Mouse (Mus musculus) erythroid progenitor cell, adult 5-6 weeks (primary cell): ENCODE measurements at regions not wholly inside any gene's neighbourhood (a gene's known extent, or its start where the extent isn't known, plus 50 kb on each side); places are given as distances from the start of the nearest gene placed in this dataset.

ENCODE experiments used
- ATAC-seq: replicated peaks from 2 replicates; pipeline ENCODE4 v1.8.0; 2016; ENCODE audit warnings: moderate number of reproducible peaks, mild to moderate bottlenecking, moderate TSS enrichment, inconsistent platforms; ENCODE audit not compliant: poor library complexity, low FRiP score, severe bottlenecking

DNA sequence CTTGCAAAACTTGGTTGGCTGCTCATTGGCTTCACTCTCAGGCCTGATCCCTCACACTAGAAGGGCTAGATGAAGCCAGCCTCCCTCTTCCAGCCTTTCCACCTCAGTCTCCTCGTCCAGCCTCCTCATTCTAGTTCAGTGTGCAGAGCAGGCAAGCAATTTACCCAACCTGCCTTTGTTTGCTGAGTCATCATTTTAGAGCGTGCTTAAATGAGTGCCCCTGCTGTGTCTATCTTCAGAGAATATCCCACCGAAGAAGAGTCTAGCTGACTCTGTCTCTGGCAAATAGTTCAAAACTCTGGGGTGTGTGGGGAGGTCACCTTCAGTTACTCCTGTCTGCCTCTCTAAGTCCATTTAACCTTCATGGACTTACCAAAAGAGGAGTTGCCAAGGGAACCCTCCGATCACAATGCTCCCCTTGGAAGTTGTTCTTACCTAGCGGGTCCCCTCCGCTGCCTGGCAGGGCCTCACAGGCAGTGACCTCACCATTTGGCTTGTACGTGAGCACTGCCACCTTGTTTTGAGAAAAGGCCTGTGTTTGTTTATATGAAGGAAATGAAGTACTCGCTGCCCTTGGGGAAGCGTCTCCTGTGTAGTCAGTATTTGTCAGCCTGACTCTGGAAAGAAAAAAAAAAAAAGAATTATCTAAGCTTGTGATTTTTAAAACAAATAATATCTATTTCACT, 175.2 kb upstream of the Irx3 start:
- no peak for ATAC-seq

DNA sequence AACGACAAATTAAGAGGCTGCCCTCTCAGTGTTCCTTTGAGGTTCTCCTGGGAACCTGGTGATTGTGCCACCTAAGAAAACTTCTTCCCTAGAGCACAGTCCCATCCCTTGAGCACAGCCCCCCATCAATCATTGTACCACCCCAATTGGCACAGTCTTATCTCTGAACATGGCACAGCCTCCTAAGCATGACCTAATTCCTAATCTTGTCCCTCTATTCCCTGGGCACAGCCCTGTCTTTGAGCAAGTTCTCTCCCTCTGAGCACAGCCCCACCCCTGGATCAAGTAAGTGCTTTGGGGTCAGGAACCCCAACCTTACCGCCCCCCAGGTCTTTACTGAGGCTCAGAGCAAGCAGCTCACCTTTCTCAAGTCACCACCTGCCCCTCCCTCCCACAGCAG, 173.6 kb upstream of the Irx3 start:
- no peak for ATAC-seq

DNA sequence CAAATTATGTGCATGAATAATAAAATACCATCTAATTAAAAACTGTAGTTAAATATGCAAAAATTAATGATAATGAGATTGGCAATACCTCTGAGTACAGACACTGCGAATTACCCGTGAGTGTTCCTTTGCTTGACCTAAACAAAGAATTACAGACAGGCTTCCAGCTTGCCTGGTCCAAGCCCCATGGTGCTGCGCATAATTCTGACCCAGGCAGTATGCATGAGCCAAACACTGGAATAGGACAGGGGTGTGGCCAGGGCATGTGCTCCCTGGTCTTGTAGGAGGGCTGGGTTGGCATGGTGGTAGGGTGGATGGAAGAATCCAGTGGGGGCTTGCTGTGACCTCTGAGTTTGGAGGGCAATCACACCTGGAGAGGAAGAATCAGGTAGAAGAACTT, 172.8 kb upstream of the Irx3 start:
- ATAC-seq = no peak

DNA sequence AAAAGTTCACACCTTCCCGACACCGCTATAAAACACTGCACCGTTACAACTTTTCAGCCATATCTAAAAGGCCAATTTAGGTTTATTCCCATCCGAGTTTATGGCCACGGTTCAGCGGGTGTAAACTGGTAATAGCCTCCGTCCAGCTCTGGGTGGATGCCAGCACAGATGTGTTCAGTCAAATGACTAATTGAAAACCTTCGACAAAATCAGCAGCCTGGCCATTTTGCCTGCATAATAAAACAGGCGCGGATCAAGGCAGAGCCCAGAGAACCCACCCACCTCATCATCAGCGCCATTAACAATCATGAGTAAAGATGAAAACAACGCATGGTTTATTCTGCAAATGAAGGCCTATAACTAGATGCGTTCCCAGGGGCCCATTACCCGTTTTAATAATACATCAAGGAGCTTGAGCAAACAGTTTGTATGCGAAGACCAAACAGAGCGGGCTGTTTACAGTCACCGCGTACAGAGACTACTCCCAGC, 172.1 kb upstream of the Irx3 start:
- no peak for ATAC-seq

DNA sequence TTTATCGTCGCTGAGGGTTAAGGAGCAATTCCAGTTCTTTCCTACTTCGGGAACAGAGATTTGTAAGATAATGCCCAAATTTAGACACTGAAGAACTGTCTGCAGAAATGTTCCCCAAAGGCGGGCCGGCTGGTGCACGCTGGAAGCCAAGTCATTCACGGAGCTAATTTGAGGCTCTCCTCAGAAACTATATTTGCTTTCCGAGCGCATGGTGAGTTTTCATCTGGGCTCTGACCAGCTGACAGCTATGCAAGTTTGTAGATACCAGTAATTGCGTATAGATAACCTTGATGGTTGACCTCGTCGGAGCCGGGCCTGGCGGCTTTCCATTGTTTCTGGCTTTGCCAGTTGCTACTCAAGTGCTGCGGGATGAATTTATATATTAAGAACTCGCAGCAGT, 165.5 kb upstream of the Irx3 start:
- ATAC-seq = no peak

DNA sequence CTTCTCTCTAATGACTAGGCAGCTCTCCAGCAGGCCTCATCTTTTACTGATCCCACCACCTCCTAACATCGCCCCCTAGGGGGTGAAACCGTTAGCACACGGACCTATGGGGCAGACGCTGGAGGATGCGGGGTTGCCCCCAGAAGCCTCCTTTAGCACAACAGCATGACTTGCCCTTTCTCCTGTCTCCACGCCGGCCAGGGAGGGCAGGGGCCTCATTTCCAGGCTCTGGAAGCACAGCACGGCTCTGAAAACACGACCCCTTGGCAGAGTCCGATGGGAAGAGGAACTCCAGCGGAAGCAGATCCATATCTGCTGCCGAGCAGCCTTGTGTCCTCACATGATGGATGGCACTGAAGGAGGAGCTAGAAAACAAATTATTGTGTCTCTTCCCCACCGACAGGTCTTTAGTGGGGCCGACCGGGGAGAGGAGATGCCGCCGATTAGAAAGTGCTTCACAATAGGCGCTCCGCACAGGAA, 165.1 kb upstream of the Irx3 start:
- ATAC-seq = no peak

DNA sequence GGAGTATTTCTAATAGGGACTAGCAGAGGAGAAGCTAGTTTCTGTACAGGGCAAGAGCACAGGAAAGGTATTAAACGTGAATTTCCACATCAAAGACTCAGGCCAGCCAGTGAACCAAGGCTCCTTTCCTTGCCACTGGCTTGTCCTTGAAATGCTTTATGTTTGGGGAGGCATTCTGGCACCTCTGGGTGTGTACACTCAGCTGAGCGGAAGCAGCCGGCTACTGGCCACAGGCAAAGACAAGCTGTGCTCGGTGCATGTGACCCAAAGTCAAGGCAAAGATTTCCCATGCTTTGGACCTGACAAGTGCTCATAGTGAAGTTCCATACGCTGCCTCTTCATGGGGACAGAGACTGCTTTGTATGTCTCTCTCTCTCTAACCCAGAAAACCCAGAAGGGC, 159.8 kb upstream of the Irx3 start:
- no peak for ATAC-seq

DNA sequence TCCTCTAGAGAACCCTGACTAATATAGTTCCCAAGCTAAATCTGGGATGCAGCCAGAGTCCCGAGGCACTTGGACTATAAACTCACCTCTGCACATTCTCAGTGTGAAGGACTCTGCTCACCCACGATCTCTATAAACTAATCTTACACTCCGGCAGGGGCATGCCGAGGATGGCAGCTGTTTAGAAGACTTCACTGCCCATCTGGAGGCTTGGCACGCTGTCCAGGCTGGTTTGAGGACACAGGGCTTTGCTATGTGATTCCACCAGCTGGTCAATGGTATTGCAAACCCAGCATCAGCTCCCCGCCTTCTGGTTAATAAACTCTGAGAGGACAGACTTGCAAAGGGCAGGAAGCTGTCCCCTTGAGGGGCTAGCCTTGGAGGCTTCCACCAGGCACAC, 153.3 kb upstream of the Irx3 start:
- no peak for ATAC-seq

DNA sequence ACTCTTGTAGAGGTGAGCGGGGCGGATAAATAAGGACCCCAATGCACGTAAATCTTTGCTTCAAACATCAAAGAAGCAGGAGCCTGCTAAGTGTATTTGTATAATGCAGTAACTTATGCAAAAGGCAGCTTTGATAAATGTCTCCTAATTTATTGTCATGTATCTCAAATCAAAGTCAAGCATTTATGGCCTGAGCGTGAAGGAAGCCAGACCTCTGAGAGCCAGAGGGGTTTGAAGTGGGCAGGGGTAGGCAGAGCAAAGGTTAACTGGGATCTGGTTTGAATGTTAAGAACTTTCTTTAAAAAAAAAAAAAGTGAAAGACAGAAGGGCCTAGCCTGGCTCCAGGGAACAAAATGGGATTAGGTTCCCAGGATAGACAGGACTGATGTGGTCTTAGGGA, 151.1 kb upstream of the Irx3 start:
- ATAC-seq = no peak

DNA sequence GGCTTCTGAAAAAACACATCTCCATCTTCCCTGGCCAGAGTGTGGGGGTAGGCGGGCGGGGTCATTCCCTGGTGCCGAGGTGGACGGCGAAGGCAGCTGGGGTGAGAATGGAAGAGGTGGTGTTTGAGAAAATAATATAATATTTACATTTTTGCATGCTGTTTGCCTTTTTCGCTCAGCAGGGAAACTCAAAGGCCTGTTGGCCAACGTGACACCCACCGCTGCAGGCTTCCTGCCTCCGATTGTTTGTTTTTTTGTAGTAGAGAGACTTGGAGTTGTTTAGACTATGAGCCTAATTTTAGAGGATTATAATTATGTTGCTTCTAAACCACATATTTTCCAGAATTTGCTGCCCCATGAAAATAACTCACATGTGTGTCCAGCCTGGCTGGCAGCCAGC, 147.2 kb upstream of the Irx3 start:
- no peak for ATAC-seq

DNA sequence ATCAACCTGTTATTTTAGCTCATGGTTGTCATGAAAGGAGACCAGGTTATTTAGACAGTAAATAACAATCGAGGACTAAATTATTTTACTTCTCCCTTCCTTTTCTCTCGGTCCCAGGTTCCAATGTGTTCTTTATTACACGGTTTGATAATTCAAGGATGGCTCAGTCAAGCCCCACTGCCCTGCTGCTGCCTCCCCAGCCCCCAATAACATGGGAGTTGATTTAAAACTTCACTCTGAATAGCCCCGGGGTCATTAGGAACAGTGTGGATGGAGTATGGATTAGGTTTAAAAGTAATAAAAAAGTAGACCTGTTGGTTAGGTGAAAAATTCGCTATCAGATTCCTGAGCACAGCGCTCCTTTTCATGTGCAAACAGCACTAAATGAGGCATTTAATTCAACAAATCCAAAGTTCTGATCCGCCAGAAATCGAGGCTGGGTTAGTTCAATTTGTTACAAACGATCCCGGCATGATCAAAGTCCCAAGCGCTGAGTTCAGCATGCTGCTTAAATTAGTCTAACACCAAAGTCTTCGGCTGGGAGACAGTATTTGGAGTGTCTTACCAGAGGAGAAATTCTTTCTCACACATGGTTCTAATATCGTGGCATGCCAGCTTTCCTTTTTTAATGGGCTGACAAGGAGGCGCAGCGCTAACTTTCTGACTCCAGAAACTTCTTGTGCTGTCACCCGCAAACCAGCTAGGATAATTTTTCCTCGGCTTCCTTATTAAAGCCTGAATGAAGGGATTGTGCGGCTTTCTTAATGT, 146.5 kb upstream of the Irx3 start:
- ATAC-seq = no peak

DNA sequence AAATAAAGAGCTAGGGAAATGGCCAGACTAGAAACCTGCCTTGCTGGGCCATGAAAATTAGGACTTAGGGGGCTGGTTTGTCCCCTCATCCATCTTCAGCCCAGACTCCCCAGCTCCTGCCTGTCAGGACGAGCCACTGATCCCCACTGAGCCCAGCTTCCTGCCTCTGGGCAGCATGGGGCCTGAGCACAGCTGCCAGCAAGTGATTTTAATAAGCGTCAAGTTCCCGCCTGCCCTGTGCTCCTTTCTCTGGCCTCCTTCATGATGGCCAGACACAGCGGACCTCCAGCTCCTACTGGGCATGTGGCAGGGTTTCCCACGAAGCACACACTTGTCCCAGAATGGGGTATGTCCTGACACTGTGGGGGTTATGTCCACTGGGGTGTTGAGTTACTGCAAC, 139.1 kb upstream of the Irx3 start:
- no peak for ATAC-seq

DNA sequence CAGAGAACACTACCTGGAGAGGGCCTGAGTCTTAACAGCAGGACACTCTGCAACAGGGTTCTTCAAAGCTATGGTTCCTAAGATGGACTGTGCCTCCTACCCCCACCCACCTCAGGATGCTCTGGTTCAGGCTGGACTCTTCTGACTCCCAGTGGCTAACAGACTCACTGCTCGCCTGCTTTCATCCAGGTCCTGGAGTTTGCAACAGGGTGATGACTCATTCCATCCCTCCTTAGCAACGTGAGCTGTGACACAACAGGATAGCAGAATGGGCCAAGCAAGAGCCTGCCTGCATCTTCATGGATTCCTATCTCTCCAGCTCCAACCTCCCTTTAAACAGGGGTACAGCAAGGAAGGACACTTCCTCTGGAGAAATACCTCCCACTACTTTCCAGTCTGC, 135.4 kb upstream of the Irx3 start:
- ATAC-seq = no peak

DNA sequence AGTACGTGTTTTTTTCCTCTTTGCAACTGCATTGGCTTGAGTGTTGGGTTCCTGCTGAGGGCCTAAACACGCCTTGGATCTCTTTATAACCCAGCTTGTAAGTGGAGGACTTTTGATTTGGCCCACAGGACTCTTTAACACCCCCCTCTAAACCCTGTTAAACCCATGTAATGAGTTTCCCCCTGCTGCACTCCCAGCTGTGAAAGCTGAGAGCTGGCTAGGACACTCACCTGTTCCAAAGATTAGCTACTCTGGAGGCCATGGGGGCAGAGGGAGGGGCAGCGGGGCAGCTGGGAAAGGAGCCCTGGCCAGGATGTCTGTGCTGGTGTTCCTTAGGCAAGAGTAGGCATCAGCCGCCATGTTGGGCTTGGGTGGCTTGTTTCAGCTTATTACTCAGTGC, 128.7 kb upstream of the Irx3 start:
- no peak for ATAC-seq

DNA sequence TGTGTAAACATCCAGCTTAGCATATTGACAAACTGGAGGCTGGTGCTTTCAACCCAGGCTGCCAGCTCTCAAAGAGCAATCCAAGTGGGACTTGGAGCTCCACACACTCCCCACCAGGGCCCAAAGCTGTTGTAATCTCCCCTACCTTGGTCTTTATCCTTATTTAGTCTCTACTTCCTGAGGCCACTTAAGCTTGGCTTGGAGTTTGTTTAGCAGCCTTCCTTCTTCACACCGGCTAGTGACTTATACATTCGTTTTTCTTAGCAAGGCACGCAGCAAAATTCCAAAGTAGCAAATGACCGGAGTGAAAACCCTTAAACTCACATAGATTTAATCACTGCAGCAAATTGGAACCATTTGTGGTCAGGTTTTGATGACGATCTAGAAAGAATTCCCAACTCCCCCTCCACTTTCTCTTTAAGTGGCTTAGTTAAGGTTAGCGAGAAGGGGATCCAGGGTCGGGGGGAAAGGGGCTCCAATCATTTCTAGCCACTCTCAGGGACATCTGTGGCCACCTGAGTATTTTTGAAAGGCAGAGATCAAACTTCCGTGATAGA, 124.2 kb upstream of the Irx3 start:
- no peak for ATAC-seq

DNA sequence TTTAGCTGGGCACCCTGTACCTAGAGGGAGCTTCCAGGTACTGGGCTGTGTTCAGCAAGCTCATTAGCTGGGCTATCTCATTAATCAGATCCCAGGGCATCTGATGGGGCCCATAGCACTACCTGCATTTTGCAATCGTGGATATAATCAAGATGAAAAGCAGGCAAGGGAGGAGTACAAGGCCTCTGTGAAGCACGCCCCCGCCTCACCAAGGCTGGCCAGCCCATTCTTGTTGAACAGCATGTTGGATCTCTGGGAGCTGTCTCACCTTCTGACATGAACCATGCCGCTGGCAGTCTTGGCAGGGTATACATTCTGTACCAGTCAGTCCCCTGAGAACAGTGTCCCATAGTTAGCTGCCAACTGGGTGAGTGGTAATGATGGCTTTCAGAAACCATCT, 122.3 kb upstream of the Irx3 start:
- no peak for ATAC-seq

DNA sequence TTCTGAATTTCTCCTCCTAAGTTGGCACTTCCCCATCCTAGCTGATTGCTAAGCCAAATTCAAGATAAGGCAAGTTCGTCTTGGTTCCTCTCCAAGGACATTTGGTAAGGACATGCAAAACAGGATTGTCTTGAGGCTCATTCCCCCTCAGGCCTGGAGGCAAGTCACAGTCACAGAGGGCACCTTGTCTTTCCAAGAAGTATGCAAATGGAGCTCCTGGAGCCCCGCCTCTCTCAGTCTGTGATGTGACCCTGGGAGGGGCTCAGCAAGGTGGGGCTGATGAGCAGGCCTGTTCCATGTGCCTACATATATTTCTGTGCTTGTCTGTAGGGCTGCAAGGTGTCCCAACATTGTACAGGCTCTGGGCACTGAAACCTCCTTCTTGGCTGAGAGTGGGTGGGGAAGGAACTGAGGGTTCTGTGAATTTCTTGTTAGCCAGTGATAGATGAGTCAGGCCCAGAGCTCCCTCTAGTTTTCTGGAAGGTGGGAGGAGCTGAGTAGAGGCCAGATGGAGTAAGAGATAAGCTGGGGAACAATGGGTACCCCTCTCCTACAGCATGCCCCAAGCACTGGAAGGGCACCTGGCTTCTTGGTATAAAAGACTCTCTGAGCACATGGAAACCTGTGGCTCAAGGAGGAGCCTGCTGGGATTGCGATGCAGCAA, 120.5 kb upstream of the Irx3 start:
- no peak for ATAC-seq

DNA sequence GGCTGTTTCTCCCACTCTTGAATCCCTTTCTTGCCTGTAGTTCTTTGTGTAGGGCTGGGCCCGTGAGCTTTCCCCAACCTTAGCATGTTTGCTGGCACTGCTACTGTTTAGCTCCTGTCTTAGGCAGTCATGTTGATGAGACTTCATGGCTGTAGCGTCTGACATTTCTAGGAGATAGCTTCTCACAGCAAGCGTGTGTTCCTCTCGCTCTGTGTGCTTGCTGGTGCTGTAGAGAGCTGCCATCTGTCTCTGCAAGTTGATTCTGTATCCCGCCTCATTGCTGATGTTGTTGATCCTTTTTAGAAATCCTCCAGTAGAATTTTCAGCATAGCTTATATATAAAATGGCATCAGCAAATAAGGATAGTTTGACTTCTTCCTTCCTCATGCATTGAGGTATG, 116.0 kb upstream of the Irx3 start:
- no peak for ATAC-seq

DNA sequence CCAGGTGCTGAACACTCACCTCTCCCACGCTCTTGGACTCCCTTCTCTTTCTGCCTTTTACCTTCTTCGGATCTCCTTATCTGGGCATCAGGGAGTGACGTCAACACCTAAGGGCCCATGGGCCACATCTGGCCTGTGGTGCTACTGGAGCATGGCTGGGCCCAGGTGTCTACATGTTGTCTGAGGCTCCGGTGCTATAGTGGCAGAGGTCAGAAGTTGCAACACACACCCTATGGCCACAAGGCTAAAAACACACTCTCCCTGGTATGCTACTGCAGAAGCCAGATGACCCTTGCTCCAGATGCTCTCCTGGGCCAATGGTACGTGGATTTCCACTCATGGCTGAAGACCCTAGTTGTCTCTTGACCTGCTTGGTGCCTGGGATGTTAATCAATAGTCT, 112.1 kb upstream of the Irx3 start:
- no peak for ATAC-seq

DNA sequence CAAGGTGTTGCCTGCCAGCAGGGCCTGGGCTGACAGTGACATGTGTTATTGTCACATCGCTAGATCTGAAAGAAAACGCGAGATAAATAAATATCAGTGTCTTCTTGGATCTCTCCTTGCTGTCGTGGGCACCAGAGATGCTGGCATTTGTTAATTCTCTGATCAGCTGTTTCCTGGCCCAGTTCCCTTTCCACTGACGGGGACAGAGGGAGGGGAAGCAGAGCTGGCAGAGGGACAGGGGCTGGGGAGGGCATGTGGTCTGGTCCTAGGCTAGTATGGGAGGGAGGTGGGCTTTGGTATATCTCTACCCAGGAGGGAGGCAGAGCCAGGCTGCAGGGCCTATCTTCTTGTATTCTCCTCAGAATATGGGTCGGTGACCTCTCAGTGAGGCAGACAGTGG, 111.3 kb upstream of the Irx3 start:
- ATAC-seq = no peak
